Mouse (Mus musculus) forebrain, embryonic 10.5 days (tissue): ENCODE measurements around the gene Cdkn3. TPM values are rescaled to one million over a fixed set of nuclear protein-coding genes. Genes with fewer than 3 reads are reported as not detected.

Experiments used
- DNase-seq: peaks from one replicate; pipeline ENCODE4 v3.0.0-alpha.2; 2017; ENCODE audit warnings: low spot score; ENCODE audit errors: extremely low spot score
- H3K27ac ChIP-seq: fragments of 300-500 bp; sonication (generic); 2 replicates; pipeline ENCODE4 v1.5.1; 2016; ENCODE audit warnings: mild to moderate bottlenecking
- H3K27me3 ChIP-seq: fragments of 300-500 bp; sonication (generic); 2 replicates; pipeline ENCODE4 v1.6.1; 2016; ENCODE audit warnings: mild to moderate bottlenecking; ENCODE audit not compliant: poor library complexity, severe bottlenecking
- H3K36me3 ChIP-seq: fragments of 300-500 bp; sonication (generic); replicated peaks from 2 replicates; pipeline ENCODE4 v1.6.1; 2016; ENCODE audit warnings: mild to moderate bottlenecking, moderate library complexity
- H3K4me1 ChIP-seq: fragments of 300-500 bp; sonication (generic); 2 replicates; pipeline ENCODE4 v1.6.1; 2016
- H3K4me3 ChIP-seq: fragments of 300-500 bp; sonication (generic); 2 replicates; pipeline ENCODE4 v1.5.1; 2016; ENCODE audit warnings: mild to moderate bottlenecking, moderate library complexity
- H3K9me3 ChIP-seq: fragments of 300-500 bp; sonication (generic); 2 replicates; pipeline ENCODE4 v1.6.1; 2016; ENCODE audit warnings: mild to moderate bottlenecking, moderate library complexity
- WGBS: fragments of 180-500 bp; shearing (Covaris S2); methylation state at CpG from one replicate; pipeline ENCODE4 v1.1.7; 2016; 5-methylcytosine and 5-hydroxymethylcytosine counted together
- polyA plus RNA-seq: library from polyadenylated mRNA; unstranded; fragments of >200 nt; fragmentation: Nextera tagmentation; extraction: Ambion mirVana; gene quantifications from 2 replicates; pipeline ENCODE4 v1.2.1, GENCODE M21; 2016

Cdkn3 gene
- polyA plus RNA-seq, 1 experiment from 2014 or later: 53.3 TPM

DNA sequence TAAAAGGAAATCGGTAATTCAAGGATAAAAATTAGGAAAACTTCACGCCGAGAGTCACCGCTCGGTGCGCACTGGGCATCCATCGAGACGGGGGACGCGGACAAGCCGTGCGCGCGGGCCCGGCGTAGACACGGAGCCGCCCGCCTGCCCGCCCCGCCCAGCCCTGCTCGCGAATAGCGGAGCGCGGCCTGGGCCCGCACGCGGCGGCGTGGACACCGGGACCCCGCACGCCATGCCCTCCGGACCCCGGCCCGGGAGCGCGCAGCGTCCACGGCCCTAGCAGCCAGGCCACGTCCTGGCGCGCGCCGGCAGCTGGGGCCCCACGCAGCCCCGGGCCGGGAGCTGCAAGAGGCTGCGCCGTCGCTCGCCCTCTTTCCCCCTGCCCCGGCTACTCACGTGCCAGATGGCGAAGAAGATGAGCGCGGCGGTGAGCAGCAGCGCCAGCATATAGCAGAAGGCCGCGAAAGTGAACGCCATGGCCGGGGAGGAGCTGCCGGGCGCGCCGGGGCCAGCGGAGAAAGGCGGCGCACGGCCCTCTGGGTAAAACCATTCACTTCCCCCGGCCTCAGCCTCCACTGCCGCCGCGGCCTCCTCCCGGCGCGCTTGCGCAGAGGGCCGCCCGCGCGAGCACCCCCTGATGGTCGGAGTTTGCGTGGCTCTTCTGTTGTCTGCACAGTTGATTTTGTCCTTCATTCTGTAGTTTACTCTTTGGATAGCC is 27.6 kb downstream of the Cdkn3 start, which contains the start of gene Cnih1:
Gene Cnih1 (minus strand): TSS at position 625 of the 718 bp plus-strand sequence.
- H3K27me3 ChIP-seq: no peaks in the 10 kb centered on the region
- WGBS: under 1% methylated on average over 83 of the region's 86 CpGs
- peak; percentile 87 for DNase-seq
- H3K4me1 ChIP-seq: peaks cover 25% of the 10 kb centered on the region
- peaks cover 25% of the 10 kb centered on the region for H3K36me3 ChIP-seq
- H3K27ac ChIP-seq: peak within 1 kb of the TSS; percentile 100
- H3K4me3 ChIP-seq: peak within 1 kb of the TSS; percentile 93
- no peaks in the 10 kb centered on the region for H3K9me3 ChIP-seq

DNA sequence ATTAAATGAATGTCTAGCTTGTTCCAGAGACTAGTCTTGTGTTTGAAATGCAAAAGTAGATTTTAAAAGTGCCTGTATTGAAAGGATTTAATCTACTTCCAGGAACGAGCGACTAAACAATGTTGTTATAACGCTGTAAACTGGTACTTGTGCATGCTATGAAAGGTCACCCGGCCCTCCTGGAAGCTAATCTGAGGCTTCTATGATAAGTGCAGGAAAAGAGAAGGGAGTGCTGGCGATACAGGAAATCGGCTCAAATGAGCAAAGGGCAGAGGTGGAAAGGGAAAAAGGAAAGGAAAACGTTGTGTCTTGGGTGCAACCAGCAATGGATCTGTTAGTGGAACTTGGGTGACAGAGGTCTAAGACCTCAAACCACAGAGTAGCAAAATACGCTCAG is 28.2 kb downstream of the Cdkn3 start:
- Histone ChIP-seq H3K27ac (peak overlapping the region; percentile 100), H3K27me3 (no peaks in the 10 kb centered on the region), H3K36me3 (peaks cover 19% of the 10 kb centered on the region), H3K4me1 (peaks cover 25% of the 10 kb centered on the region), H3K4me3 (peak overlapping the region; percentile 93), H3K9me3 (no peaks in the 10 kb centered on the region)
- no peak for DNase-seq
- WGBS: 34% methylated on average over 8 of the region's 8 CpGs

- Histone ChIP-seq H3K4me1 (peaks cover 25% of the 10 kb centered on the region), H3K9me3 (no peaks in the 10 kb centered on the region), H3K4me3 (no peak overlapping the region), H3K27ac (no peak overlapping the region), H3K36me3 (peaks cover 1% of the 10 kb centered on the region), H3K27me3 (no peaks in the 10 kb centered on the region)
- WGBS: 77% methylated on average over 4 of the region's 4 CpGs
- no peak for DNase-seq
Observed at GRCm38 (mm10) chr14:46790303-46790702, 30.0 kb downstream of the Cdkn3 start.

DNA sequence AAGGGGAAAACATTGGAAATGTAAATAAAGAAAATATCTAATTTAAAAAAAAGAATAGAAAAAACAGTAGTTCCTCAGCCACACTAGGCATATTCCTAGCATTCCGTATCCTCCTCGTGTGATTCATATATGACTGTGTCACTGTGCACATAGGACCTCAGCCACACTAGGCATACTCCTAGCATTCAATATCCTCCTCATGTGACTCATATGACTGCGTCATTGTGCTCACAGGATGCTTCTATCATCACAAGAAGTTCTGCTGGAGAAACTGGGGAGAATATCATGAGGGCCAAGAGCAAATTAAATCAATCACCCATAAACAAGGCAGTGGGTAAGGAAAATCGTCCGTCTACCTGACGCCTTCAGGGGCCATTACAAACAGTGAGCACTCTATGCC is 30.4 kb downstream of the Cdkn3 start:
- no peaks in the 10 kb centered on the region for H3K27me3 ChIP-seq
- H3K27ac ChIP-seq: no peak overlapping the region
- DNase-seq: no peak
- WGBS: 93% methylated on average over 6 of the region's 6 CpGs
- H3K4me3 ChIP-seq: no peak overlapping the region
- H3K9me3 ChIP-seq: no peaks in the 10 kb centered on the region
- no peaks in the 10 kb centered on the region; the same call in 1 of the 2 replicates for H3K36me3 ChIP-seq
- peaks cover 25% of the 10 kb centered on the region for H3K4me1 ChIP-seq

DNA sequence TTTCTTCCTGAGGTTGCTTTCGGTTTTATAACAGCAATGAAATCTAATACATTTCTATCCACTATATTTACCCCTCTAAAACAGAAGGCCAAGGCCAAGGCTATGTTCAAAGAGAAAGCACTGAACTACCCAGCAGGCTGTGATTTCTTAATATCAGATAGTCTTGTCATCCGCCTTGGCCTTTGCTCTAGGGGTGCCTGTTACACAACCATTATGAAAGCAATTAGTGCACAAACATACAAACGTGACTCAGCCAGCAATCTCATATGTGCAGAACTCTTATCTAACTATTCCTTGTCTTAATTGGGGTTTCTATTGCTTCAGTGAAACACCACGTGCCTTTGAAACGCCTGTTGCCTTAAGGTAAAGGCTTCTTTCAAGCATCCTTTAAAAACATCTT is 33.8 kb downstream of the Cdkn3 start:
- Histone ChIP-seq H3K36me3 (peaks cover 2% of the 10 kb centered on the region), H3K4me3 (no peak overlapping the region), H3K27me3 (no peaks in the 10 kb centered on the region), H3K4me1 (0 out of 2 replicates have a peak, but pooled peaks cover 3% of the 10 kb centered on the region), H3K27ac (no peak overlapping the region), H3K9me3 (no peaks in the 10 kb centered on the region)
- WGBS: 93% methylated on average over 5 of the region's 5 CpGs
- DNase-seq: no peak

DNA sequence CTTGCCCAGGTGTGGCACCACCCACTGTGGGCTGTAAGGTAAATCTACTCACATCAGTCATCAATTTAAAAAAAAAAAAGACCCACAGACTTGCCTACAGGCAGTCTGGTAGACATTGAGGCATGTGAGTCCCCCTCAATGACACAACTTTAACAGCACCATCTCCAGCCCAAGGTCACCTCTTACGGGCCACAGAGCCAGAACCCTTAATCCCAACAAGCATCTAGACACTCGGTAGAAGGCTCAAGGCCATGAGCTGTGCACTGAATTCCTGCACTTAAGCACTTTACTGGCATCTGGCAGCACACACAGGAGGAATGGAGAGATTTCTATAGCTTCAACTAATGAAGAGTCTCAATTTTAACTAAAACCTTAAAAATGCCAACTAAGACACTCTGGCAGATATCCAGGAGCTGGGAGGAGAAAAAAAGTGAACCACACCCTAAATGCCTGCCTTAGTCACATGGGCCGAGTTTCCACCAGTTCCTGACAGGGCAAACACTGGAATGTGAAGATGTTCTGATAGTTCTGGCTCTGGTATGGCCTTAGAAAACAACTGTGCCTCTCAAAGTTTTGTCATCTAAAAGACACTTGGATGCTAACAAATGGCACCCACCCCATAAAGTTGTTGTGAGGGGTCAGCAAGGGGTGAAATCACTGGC is 40.5 kb downstream of the Cdkn3 start:
- Histone ChIP-seq H3K27ac (no peak overlapping the region), H3K4me3 (no peak overlapping the region), H3K27me3 (no peaks in the 10 kb centered on the region), H3K36me3 (peaks cover 10% of the 10 kb centered on the region), H3K9me3 (no peaks in the 10 kb centered on the region), H3K4me1 (no peaks in the 10 kb centered on the region)
- 94% methylated on average over 3 of the region's 3 CpGs for WGBS
- no peak for DNase-seq

DNA sequence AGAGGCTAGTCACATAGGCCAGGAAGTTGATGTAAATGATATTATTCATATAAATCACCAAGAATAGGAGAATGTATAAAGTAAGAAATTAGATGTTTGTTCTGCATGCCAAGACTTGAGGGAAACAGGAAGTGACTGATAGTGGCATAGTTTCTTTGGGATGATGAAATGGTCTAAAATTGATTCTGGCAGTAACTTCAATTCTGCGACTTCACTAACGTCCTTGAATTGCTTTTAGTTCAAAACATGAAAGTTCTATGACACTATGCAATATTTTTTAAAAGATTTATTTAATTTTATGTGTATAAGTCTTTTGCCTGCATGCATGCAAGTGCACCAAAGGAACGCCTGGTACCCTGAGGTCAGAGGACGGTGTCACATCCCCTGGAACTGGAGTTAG is 42.9 kb downstream of the Cdkn3 start:
- DNase-seq: no peak
- Histone ChIP-seq H3K4me1 (no peaks in the 10 kb centered on the region), H3K9me3 (no peaks in the 10 kb centered on the region), H3K4me3 (no peak overlapping the region), H3K36me3 (peaks cover 10% of the 10 kb centered on the region), H3K27ac (no peak overlapping the region), H3K27me3 (no peaks in the 10 kb centered on the region)
- WGBS: 92% methylated on average over 4 of the region's 4 CpGs

GRCm38 (mm10) chr14:46803791-46804190 is 43.5 kb downstream of the Cdkn3 start:
- H3K9me3 ChIP-seq: no peaks in the 10 kb centered on the region
- DNase-seq: no peak
- H3K27ac ChIP-seq: no peak overlapping the region
- no peak overlapping the region for H3K4me3 ChIP-seq
- no peaks in the 10 kb centered on the region for H3K4me1 ChIP-seq
- H3K27me3 ChIP-seq: no peaks in the 10 kb centered on the region
- peaks cover 12% of the 10 kb centered on the region for H3K36me3 ChIP-seq
- WGBS: 97% methylated on average over 1 of the region's 1 CpGs

- no peak overlapping the region for H3K27ac ChIP-seq
- no peaks in the 10 kb centered on the region for H3K9me3 ChIP-seq
- peaks cover 26% of the 10 kb centered on the region for H3K36me3 ChIP-seq
- H3K4me1 ChIP-seq: no peaks in the 10 kb centered on the region
- H3K27me3 ChIP-seq: no peaks in the 10 kb centered on the region
- no peak overlapping the region for H3K4me3 ChIP-seq
- DNase-seq: no peak
- 87% methylated on average over 5 of the region's 5 CpGs for WGBS
Observed at GRCm38 (mm10) chr14:46806186-46806585, 45.8 kb downstream of the Cdkn3 start.

GRCm38 (mm10) chr14:46807927-46808326 is 47.6 kb downstream of the Cdkn3 start:
- Histone ChIP-seq H3K4me3 (no peak overlapping the region), H3K27me3 (no peaks in the 10 kb centered on the region), H3K36me3 (peaks cover 43% of the 10 kb centered on the region), H3K9me3 (no peaks in the 10 kb centered on the region), H3K4me1 (no peaks in the 10 kb centered on the region), H3K27ac (no peak overlapping the region)
- no peak for DNase-seq
- WGBS: 91% methylated on average over 3 of the region's 3 CpGs

DNA sequence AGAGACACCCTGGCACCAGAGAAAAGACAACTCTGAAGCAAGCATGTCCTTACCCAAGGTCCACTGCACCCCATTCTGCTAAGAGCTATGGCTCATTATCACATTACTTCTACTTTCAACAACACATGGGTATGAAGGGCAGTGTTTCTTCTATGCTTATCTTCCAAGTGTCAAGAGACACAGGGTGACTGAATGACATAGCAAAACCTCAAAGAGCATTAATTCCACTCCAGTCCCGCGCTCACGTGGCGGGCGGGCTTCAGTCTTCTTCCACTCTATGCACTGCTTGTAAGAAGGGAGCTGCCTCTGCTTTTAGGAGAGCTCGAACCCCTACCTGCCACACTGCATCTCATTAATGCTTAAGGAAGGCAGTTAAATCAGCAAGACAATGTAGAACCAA is 55.3 kb downstream of the Cdkn3 start:
- peaks cover 69% of the 10 kb centered on the region for H3K36me3 ChIP-seq
- 82% methylated on average over 6 of the region's 6 CpGs for whole genome bisulfite sequencing

GRCm38 (mm10) chr14:46816916-46817622 is 56.7 kb downstream of the Cdkn3 start:
- WGBS: 96% methylated on average over 8 of the region's 8 CpGs
- H3K36me3 ChIP-seq: peaks cover 55% of the 10 kb centered on the region
- no peaks in the 10 kb centered on the region for H3K27me3 ChIP-seq
- peaks cover 15% of the 10 kb centered on the region for H3K4me1 ChIP-seq
- H3K9me3 ChIP-seq: no peaks in the 10 kb centered on the region
- no peak overlapping the region for H3K27ac ChIP-seq
- H3K4me3 ChIP-seq: no peak overlapping the region
- DNase-seq: no peak

More for the DNA sequence above, 55.3 kb downstream of the Cdkn3 start:
- H3K9me3 ChIP-seq: no peaks in the 10 kb centered on the region
- H3K27ac ChIP-seq: no peak overlapping the region
- H3K4me1 ChIP-seq: peaks cover 7% of the 10 kb centered on the region
- no peak overlapping the region for H3K4me3 ChIP-seq
- no peaks in the 10 kb centered on the region for H3K27me3 ChIP-seq
- no peak for DNase-seq

GRCm38 (mm10) chr14:46818743-46819142 is 58.4 kb downstream of the Cdkn3 start:
- Histone ChIP-seq H3K27ac (no peak overlapping the region), H3K27me3 (peaks cover 6% of the 10 kb centered on the region), H3K4me1 (peaks cover 19% of the 10 kb centered on the region), H3K4me3 (no peak overlapping the region), H3K9me3 (no peaks in the 10 kb centered on the region), H3K36me3 (peaks cover 38% of the 10 kb centered on the region)
- WGBS: 96% methylated on average over 7 of the region's 7 CpGs
- DNase-seq: no peak
